Mouse (Mus musculus) urinary bladder, postnatal 25 days (tissue): ENCODE measurements around the gene Rpl28.
A peak's percentile ranks its signal among the peaks of the same experiment; 100 is the strongest.
"Not testable (repeated sequence)": the region's sequence is repeated elsewhere in the genome, so short reads cannot be mapped to it uniquely, and the experiment has no call there.

Experiments
- DNase-seq: peaks from one replicate; pipeline ENCODE4 v3.0.0; 2022; ENCODE audit warnings: low spot score

The Rpl28 gene

DNA sequence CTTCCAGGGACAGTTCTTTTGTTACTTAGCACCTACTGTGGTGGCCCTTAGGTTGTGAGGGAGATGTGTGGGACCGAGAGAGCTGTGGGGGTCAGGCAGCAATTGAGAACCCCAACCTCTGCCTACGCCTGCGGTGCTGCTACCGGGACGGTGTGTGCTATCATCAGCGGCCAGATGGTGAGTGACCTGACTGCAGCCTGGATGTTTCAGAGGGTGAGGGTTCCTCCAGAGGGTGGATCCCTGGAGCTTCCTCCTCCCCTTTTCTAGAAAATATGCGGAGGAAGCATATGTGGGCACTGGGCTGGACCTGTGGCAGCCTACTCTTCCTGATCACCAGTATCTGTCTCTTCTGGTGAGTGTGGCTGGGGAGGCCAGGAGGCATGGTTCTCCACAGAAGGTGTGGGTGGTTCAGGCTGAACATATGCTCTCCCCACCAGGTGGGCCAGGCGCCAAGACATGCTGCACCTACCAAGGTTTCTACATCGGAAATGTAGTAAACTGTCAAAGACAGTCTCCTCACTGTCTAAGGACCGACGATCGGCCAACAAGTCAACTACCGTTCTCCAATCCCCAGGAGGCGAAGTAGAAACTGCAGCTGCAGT lies 8.9 kb upstream of the Rpl28 start:
- DNase-seq, result no peak

DNA sequence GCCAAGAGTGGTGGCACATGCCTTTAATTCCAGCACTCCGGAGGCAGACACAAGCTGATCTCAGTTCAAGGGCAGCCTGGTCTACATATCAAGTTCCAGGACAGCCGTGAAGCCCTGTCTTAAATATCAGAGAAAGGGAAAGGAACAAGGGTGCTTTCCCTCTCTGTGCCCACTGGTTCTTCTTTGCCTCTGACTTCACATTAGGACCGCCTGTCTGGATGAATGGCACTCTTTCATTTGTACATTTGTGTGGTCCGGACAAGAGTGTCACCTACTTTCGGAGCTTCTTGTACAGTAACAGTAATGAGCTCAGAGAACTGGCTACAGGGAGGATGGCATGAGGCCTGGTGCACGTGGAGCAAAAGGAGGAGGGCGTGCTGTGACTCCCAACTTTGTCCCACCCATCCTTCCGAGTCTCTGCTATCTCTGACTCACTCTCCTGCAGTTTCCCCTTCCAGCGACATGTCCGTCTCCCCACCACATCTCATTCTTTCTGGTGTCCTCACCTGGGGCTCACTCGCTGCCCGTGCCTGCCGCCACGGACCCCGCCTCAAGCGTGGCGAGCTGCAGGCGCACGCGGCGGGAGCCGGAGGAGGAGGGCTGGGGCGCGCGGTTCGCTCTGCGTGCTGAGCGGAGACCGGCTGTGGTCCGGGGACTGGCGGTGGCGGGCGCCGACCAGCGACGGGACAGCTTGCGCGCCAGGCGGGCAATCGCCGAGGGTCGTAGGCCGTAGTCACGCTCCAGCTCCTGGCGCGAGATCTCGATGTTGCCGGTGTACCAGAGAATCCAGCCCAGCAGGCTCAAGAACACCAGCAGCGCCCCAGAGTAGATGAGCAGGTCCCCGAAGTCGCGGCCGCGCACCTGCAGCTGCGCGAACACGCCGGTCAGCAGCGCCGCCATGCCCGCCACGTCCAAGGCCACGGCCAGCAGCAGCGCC lies 3.9 kb upstream of the Rpl28 start:
- DNase-seq, result peak; percentile 56

DNA sequence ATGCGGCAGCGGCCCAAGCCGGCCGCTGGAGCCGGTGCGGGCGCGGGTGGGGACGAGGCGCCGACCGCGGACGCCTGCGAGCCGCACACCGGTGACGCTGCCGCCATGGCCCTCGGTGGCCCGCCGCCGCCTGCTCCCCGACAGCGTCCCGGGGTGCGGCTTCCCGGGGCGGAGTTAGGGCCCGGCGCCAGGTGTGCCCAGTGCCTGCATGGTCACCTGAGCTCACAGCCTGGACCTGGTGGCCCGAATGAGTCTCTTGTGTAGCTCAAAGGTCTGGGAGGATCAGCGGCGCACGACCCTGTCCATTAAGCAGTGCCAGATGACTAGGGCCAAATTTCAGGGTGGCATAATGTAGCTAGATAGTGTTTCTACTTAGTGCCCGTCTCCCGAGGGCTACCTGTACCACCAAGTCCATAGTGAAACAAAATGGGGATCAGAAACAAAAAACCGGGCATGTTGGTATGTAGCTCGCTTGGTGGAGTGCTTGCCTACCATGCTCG lies 3.2 kb upstream of the Rpl28 start, which contains the start of gene Tmem238:
Gene Tmem238, minus strand, starts transcription at position 221 of the 500 bp plus-strand sequence.
- peak; percentile 71 for DNase-seq

DNA sequence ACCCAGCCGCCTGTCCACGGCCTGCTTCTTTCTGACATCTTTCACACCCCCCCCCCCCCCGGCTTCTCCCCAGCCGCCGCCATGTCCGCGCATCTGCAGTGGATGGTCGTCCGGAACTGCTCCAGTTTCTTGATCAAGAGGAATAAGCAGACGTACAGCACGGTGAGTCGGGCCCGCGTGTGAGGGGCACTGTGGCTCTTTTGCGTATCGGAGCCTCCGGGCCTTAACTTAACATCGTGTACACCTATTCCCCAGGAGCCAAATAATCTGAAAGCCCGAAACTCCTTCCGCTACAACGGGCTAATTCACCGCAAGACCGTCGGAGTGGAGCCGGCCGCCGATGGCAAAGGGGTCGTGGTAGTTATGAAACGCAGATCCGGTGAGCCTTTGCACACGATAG lies 574 bp downstream of the Rpl28 start:
- DNase-seq, result not testable (repeated sequence)

DNA sequence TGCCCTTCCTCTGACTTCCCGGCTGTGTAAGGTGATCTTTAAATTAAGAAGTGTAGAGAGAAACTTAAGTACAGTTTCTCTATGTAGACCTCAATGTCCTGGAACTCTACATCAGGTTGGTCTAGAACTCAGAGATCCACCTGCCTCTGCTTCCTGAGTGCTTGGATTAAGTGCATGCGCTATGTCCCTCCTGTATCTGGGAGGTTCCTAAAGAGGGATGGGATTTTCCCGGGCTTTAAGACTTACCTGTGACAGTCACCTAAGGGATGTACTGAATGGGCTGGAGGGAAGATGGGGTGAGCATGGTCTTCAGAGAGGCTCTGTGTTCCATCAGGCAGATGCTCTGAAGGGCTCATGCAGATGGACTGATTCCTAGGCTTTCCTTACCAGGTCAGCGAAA lies 1.0 kb downstream of the Rpl28 start:
- no peak for DNase-seq

DNA sequence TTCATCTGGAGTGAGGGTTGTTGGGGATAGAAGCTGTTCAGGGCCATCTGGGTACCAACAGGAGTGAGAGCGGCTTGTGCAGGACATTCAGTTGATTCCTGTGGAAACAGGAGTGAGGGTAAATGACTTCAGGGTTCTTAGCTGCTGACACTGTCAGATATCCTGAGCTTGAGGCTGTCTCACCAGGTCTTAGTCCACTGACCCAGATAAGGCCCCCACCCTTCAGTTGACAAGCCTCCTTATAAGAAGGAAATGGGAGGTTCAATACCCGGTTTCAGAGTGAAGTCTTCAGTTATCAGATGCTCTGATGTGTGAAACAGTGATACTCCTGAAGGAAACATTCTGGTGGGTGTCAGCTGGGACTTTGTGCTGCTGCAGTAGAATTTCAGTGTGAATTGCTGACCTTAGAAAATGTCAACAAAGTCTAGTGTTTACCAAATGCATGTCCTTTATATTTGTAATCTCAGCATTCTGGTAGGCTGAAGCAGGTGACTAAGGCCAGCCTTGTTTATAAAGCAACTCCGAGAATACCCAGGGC lies 2.0 kb downstream of the Rpl28 start:
- DNase-seq, result no peak

DNA sequence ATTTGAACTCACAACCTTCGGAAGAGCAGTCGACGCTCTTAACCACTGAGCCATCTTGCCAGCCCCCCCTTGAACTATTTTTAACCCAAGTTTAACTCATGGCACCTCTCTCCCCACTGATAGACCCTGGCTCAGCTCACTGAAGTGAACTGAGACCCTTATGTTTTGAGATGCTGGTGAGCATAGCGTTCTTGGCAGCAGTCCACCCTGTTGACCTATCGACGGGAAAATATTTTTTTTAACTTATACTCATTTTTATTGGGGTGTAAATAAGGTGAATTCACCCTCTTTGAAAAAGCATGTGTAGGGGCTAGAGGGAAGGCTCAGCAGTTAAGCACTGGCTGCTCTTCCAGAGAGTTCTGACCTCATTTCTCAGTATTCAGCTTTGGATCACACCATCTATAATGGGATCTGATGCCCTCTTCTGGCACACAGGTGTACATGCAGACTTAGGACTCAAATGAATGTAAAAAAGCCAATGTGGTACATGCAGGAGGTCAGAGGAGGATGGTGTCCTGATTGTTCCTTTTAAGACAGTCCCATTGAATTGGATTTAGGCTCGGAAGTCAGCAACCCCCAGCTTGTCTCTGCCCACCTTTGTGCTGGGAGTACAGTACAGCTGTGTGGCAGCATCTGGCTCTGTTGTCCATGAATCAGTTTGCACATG lies 3.2 kb downstream of the Rpl28 start:
- no peak for DNase-seq

DNA sequence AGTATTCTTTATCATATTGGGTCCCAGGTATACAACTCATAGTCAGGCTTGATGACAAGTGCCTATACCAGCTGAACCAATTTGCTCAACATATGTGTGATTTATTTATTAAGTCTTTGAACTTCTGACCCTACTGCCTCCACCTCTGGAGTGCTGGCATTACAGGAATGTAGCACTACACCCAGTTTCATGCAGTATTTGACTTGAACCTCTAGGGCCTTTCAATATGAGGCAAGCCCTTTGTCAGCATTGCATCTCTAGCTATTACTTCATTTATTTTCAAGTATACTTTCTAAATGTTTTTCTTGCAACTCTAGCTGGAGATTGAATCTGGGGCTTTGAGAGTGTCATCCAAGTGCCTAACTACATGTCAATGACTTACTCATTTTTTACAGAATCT lies 9.6 kb downstream of the Rpl28 start:
- DNase-seq, result no peak

DNA sequence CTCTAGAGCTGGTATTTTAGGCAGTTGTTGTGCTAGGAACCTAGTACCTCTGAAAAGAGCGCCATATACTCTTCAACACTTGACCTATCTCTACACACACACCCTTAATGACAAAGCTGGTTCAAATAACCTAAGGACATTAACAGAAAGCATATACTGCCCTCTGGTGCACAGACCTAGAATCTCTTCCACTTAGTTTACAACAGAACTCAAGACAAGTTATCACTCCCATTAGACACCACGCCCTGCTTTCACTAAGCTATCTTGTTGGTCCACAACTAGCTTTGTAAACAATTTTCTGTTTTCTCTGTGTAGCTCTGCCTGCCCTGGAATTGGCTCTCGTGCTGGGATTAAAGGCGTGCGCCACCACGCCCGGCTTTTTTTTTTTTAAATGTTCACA lies 14.0 kb downstream of the Rpl28 start:
- no peak for DNase-seq

DNA sequence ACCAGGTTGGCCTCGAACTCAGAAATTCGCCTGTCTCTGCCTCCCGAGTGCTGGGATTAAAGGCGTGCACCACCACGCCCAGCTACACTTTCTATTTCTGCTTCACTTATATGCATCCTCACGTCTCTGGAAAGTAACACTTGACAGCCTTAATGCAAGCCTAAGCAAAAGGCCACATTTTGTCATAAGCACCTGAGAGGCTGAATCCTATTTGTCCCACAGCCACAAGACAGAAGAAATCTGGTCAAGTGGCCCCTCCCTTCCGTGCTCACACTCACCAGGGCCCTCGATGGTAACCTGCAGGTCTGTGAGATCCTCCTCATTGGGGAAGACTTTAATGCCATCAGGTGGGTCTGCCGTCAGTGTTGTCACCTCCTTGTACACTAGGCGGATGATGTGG lies 18.5 kb downstream of the Rpl28 start:
- DNase-seq, result not testable (repeated sequence)

DNA sequence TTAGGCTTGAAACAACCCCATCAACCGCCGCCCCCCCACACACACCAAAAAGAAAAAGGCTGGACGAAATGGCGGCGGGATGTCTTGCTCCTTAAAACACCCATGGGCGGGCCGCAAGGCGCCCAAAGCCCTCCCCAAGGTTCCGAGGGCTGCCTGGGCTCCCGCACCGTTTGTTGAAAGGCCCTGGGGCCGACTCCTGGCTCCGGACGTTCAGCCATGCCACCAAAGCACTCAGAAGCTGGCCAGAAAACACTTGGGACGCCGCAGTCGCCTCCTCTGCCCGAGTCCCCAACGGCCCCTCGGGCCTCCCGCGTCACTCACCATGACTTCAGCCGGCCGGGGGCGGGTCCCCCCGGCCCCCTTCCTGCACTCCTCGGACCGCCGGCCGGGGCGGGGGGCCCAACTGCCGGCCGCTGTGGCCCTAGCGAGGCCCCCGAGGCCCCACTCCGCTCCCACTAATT lies 19.2 kb downstream of the Rpl28 start:
- DNase-seq, result peak; percentile 41

DNA sequence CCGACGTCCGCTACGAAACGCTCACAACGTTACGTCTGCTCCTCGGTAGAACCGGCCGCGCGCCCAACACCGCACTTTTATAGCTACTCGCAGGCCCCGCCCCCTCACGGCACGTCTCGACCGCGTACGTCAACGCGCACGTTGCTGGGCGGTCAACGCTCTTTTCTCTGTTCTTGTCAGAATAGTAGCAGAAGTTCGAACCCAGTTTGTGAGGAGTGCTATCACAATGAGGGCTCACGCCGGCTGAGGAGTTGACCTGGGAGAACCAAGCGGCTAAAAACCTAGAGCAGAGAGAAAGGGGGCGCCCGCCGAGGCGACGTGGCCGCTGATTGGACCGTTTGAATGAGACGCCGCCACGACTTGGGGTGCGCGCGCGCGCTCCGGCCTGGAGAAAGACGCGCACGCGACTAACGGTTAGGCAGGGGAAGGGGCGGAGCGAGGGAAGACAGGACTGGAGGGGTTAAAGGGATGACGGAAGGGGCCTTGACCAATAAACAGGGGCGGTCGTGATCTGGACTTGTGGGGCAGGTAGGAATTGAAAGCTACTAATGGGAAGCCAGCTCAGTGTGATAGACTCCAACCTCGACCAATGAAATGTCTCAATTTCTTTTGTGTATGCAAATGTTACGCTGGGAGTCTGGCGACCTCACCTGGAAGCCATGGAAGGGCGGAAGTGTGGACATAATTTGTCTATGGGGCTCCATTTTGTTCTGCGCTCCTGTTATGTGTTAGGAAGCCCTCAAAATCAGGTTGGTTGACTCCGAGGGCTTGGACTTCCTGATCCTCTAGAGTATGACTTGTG lies 19.8 kb downstream of the Rpl28 start, which contains the start of gene Ube2s:
Gene Ube2s, minus strand, starts transcription at position 288 of the 802 bp plus-strand sequence.
- peak; percentile 98 for DNase-seq

DNA sequence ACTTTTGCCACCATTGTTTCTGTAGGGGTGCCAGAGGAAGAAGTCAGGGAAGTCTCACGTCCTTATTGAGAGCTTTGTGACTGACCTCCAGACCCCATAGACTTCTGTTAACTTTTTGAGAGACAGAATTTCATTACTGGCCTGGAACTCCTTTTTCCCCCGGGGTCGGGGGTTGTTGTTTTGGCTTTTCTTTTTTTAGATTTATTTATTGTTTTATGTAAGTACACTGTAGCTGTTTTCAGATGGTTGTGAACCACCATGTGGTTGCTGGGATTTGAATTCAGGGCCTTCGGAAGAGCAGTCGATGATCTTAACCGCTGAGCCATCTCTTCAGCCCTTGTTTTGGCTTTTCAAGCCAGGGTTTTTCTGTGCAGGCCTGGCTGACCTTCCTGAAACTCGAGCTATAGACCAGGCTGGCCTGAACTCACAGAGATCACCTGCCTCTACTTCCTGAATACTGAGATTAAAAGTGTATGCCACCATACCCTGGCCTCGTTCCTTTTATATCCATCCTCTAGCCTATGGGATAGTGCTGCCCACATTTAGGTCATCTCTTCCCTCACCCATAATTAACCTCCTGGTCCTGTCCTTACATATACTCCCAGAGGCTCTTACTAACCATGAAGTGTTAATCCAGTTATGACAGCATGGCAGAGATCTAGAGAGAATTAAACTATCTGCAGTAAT lies 20.6 kb downstream of the Rpl28 start:
- no peak for DNase-seq

DNA sequence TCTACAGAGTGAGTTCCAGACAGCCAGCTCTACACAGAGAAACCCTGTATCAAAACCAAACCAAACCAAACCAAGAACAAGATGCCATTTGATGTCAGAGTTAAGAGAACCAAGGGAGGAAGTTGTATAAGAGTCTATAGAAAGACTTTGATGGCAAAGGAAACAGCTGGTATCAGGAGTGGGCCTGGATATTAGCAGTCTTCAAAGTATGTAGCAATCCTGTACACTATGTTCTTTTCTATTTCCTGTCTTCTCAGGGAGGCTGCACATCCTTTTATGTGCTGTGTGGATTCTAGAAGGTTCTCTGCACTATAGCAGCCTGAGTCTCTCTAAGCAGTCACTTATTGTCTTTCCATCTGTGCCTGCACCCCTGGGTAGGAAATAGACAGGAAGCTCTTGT lies 23.9 kb downstream of the Rpl28 start:
- no peak for DNase-seq

DNA sequence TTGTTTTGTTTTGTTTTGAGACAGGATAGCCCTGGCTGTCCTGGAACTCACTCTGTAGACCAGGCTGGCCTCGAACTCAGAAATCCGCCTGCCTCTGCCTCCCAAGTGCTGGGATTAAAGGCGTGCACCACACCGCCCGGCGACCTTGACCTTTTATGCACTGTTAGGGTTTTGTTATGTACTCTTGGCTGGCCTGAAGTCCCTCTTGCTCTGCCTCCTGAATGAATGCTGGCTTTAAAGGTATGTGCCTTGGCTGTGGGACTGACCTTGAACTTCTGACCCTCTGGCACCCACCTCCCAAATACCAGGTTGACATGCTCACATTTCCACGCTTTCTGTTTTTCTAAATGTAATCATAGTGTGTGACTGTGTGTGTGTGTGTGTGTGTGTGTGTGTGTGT lies 28.3 kb downstream of the Rpl28 start:
- DNase-seq, result not testable (repeated sequence)

DNA sequence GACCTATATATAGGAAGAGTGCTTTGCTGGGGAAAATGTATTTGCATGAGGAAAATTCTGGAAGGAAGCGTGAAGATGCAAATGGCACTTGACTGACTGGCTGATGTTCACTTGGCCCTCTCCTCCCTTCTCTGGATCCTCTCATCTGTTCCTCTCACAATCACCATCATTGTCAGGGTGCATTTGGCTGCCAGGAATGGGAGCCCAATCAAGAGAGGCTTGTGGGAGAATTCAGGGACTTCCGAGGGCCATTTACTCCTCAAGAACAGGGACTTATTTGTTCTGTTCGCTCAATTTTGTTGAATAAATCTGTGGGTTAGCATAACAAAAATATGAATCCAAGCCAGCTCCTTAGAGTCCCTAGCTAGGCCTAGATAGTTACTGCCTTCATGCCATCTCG lies 29.0 kb downstream of the Rpl28 start:
- no peak for DNase-seq

DNA sequence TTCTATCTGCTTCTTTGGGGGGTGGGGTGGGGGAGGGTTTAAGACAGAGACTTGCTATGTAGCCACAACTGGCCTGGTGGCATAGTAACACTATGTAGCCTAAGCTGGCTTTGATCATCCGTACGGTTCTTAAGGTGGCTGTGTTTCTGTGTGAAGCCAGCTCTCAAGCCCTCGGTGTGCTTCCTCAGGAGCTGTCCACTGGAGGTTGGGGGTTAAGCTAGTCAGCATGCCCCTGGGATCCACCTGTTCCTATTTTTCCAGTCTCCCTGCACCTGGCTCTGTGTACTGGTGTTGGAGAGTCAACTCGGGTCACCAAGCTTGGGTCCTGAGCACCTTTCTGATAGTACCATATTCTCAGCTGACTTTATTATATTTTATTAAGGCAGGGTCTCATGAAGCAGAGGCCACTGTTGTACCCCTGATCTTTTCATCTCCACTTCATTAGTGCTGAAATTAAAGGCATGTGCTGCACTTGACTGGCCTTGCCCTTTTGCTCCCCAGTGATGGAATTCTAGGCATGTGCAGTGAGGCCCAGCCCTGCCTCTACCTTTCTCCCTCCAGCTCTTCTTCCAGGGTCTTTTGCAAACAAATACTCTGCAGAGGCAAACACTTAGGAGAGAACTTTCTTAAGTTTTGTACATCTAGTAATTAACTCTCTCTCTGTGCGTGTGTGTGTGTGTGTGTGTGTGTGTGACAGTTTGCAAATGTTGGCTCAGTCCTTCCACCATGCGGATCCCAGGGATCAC lies 29.7 kb downstream of the Rpl28 start:
- DNase-seq, result no peak

DNA sequence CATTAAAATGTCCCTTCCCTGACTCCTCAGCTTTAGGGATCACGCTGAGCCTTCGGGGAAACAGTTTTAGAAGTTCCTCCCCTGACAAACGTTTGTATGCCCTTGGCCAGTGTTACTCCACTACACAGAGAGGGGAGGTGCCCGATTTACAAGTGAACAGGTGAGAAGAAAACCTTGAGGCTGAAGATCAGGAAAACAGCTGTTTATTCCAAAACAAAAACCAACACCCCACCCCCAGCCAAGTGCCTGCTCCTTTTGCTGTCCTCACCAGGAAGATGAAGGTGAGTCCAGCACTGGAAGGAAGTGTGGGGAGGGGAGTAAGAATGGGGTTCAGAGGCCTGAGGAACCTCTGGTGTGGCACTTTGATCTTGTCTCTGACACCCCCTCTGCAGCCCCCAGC lies 32.7 kb downstream of the Rpl28 start:
- DNase-seq, result no peak

DNA sequence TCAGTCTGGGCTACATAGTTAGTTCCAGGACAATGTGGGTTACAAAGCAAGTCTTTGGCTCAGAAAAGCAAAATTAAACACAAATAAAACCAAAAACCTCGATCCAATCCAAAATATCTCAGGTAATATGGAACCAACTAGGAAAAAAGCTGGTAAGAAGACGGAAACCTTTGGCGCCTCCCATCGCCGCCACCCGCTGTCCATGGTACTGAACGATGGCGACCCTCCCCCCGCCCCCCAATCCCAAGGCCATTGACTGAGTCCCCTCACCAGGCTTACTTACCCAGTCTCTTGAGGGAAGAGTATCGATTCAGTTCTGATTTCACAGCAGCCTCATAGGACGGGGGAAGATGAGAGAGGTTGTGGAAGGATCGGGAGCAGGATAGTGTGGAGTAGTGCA lies 37.8 kb downstream of the Rpl28 start:
- DNase-seq, result no peak
